Mouse (Mus musculus) urinary bladder, postnatal 14 days (tissue): Measurements from ENCODE around the gene Golim4.
"Not testable (repeated sequence)": the region's sequence is repeated elsewhere in the genome, so short reads cannot be mapped to it uniquely, and the experiment has no call there.

Source experiments
- DNase-seq: peaks from one replicate; pipeline ENCODE4 v3.0.0; 2021; ENCODE audit warnings: low spot score

The Golim4 gene

GRCm38 (mm10) chr3:75956551-75957302 lies at the start of gene Golim4:
Gene Golim4, minus strand, starts transcription at chr3:75956949.
- DNase-seq, result peak; percentile 96

GRCm38 (mm10) chr3:76005621-76006020 lies 48.9 kb upstream of the Golim4 start:
- no peak for DNase-seq

GRCm38 (mm10) chr3:76001156-76001555 lies 44.4 kb upstream of the Golim4 start:
- peak; percentile 40 for DNase-seq

- DNase-seq, result no peak
Measured at GRCm38 (mm10) chr3:76000481-76000880, 43.7 kb upstream of the Golim4 start.

GRCm38 (mm10) chr3:75981031-75981750 lies 24.4 kb upstream of the Golim4 start:
- not testable (repeated sequence) for DNase-seq

GRCm38 (mm10) chr3:75962784-75963772 lies 6.3 kb upstream of the Golim4 start:
- DNase-seq, result not testable (repeated sequence)

- peak; percentile 31 for DNase-seq
Measured at GRCm38 (mm10) chr3:75955661-75956491, 873 bp downstream of the Golim4 start.

GRCm38 (mm10) chr3:75954185-75954584 lies 2.6 kb downstream of the Golim4 start:
- peak; percentile 11 for DNase-seq

- DNase-seq, result peak; percentile 7
Measured at GRCm38 (mm10) chr3:75952328-75953060, 4.3 kb downstream of the Golim4 start.

- no peak for DNase-seq
Measured at GRCm38 (mm10) chr3:75950897-75951296, 5.9 kb downstream of the Golim4 start.

- no peak for DNase-seq
Measured at GRCm38 (mm10) chr3:75949358-75949757, 7.4 kb downstream of the Golim4 start.

GRCm38 (mm10) chr3:75948541-75949095 lies 8.1 kb downstream of the Golim4 start:
- no peak for DNase-seq

- no peak for DNase-seq
Measured at GRCm38 (mm10) chr3:75948003-75948402, 8.7 kb downstream of the Golim4 start.

GRCm38 (mm10) chr3:75942303-75943060 lies 14.3 kb downstream of the Golim4 start:
- DNase-seq, result no peak

- DNase-seq, result no peak
Measured at GRCm38 (mm10) chr3:75941864-75942263, 14.9 kb downstream of the Golim4 start.

GRCm38 (mm10) chr3:75936152-75936551 lies 20.6 kb downstream of the Golim4 start:
- DNase-seq, result no peak

GRCm38 (mm10) chr3:75930659-75931225 lies 26.0 kb downstream of the Golim4 start:
- no peak for DNase-seq

GRCm38 (mm10) chr3:75929926-75930548 lies 26.7 kb downstream of the Golim4 start:
- DNase-seq, result no peak

- no peak for DNase-seq
Measured at GRCm38 (mm10) chr3:75926327-75926726, 30.4 kb downstream of the Golim4 start.
